Mouse (Mus musculus): ENCODE measurements at regions not wholly inside any gene's neighbourhood (a gene's known extent, or its start where the extent isn't known, plus 50 kb on each side); places are given as distances from the start of the nearest gene placed in this dataset.

- no peak for TF ChIP-seq CTCF (IDR thresholded peaks at IDR 0.05; ENCODE audit: borderline replicate concordance, extremely low read depth, insufficient read depth, insufficient read length)
- no peak for TF ChIP-seq POLR2A (IDR thresholded peaks at IDR 0.05; ENCODE audit: borderline replicate concordance, extremely low read depth, insufficient read depth, insufficient read length, poor library complexity, severe bottlenecking)
Observed at GRCm38 (mm10) chr8:8745615-8746285, 55.4 kb upstream of the Arglu1 start.
